Mouse (Mus musculus) C2C12 (cell line): ENCODE results near the gene Cct6b.

Source experiments
- CEBPB ChIP-seq: IDR thresholded peaks from one replicate; pipeline ENCODE4 v1.6.1; 2011; ENCODE audit warnings: low read depth, mild to moderate bottlenecking, control low read depth, moderate library complexity
- CTCF ChIP-seq: IDR thresholded peaks from one replicate; pipeline ENCODE4 v1.5.1; 2011; ENCODE audit not compliant: control insufficient read depth, insufficient read depth, insufficient read length
- FOSL1 ChIP-seq: IDR thresholded peaks from one replicate; pipeline ENCODE4 v1.8.0; 2011; ENCODE audit warnings: mild to moderate bottlenecking, low read length; ENCODE audit not compliant: poor library complexity, insufficient read depth, severe bottlenecking

DNA sequence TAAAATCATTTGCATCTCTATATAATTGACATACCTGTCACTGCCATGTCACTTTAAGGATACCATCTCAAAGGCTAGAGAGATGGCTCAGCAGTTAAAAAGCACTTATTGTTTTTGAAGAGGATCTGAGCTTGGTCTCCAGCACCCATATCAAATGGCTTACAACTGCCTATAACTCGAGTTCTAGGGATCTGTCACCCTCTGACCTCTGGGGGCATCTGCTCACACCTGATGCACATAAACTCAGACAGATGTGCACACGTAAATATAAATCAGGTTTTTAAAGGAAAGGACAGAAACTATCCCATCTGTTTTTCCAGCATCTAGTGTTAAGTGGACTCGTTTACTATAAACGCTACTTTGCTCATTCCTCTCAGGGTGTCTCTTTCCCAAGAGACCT lies 860 bp downstream of the Cct6b start:
- TF ChIP-seq CTCF (no peak), CEBPB (no peak), FOSL1 (no peak)
